Mouse (Mus musculus) T-cell, adult 2 months (primary cell): Measurements from ENCODE around the gene Pnrc1.
"Not testable (repeated sequence)": the region's sequence is repeated elsewhere in the genome, so short reads cannot be mapped to it uniquely, and the experiment has no call there.

ENCODE experiments used
- DNase-seq: peaks from one replicate; pipeline ENCODE4 v3.0.0; 2022; ENCODE audit warnings: low spot score

Pnrc1 gene

GRCm38 (mm10) chr4:33290002-33290401 lies at the start of gene Pnrc1:
Pnrc1 (minus strand) TSS chr4:33290163.
- peak; percentile 20 for DNase-seq

- DNase-seq = no peak
Measured at GRCm38 (mm10) chr4:33337999-33338398, 48.0 kb upstream of the Pnrc1 start.

- no peak for DNase-seq
Measured at GRCm38 (mm10) chr4:33332956-33333455, 43.0 kb upstream of the Pnrc1 start.

- DNase-seq = no peak
Measured at GRCm38 (mm10) chr4:33331147-33331546, 41.2 kb upstream of the Pnrc1 start.

- DNase-seq = peak; percentile 60
Measured at GRCm38 (mm10) chr4:33315840-33316239, 25.9 kb upstream of the Pnrc1 start.

- DNase-seq = not testable (repeated sequence)
Measured at GRCm38 (mm10) chr4:33314150-33314549, 24.2 kb upstream of the Pnrc1 start.

GRCm38 (mm10) chr4:33310840-33311437 lies 21.0 kb upstream of the Pnrc1 start:
- DNase-seq = no peak

GRCm38 (mm10) chr4:33309764-33310757 lies 20.1 kb upstream of the Pnrc1 start, which contains the start of gene Rngtt:
Rngtt (plus strand) TSS chr4:33310311.
- peak; percentile 96 for DNase-seq

GRCm38 (mm10) chr4:33307146-33307545 lies 17.2 kb upstream of the Pnrc1 start:
- no peak for DNase-seq

GRCm38 (mm10) chr4:33303057-33303456 lies 13.1 kb upstream of the Pnrc1 start:
- no peak for DNase-seq

- not testable (repeated sequence) for DNase-seq
Measured at GRCm38 (mm10) chr4:33300891-33301665, 11.1 kb upstream of the Pnrc1 start.

GRCm38 (mm10) chr4:33292409-33293370 lies 2.7 kb upstream of the Pnrc1 start:
- peak; percentile 75 for DNase-seq

GRCm38 (mm10) chr4:33290878-33291277 lies 915 bp upstream of the Pnrc1 start:
- DNase-seq = peak; percentile 47

- DNase-seq = no peak
Measured at GRCm38 (mm10) chr4:33289106-33289650, 785 bp downstream of the Pnrc1 start.

- no peak for DNase-seq
Measured at GRCm38 (mm10) chr4:33285448-33285847, 4.5 kb downstream of the Pnrc1 start.

- no peak for DNase-seq
Measured at GRCm38 (mm10) chr4:33284083-33284880, 5.7 kb downstream of the Pnrc1 start.

GRCm38 (mm10) chr4:33281891-33282685 lies 7.9 kb downstream of the Pnrc1 start:
- no peak for DNase-seq

GRCm38 (mm10) chr4:33273437-33273836 lies 16.5 kb downstream of the Pnrc1 start:
- no peak for DNase-seq
